Mouse (Mus musculus): Measurements from ENCODE around the gene Klhdc7b. TPM values are rescaled to one million over a fixed set of nuclear protein-coding genes. Genes with fewer than 3 reads are reported as not detected.

The Klhdc7b gene
- polyA plus RNA-seq (2015; fragmentation: Nextera tagmentation; extraction: Ambion mirVana) = not detected in 2 replicates

GRCm38 (mm10) chr15:89384617-89385016, at the start of gene Klhdc7b:
Gene Klhdc7b (plus strand): TSS chr15:89384917.
- Histone ChIP-seq H3K9ac (no peak within 1 kb of the TSS), H3K4me3 (no peak within 1 kb of the TSS), H3K36me3 (no peaks in the 10 kb centered on the region), H3K4me1 (replicated peaks) (peaks cover under 1% of the 10 kb centered on the region; the same call in 1 of the 2 replicates), H3K9me3 (no peaks in the 10 kb centered on the region), H3K27me3 (peaks cover 26% of the 10 kb centered on the region), H3K27ac (replicated peaks) (no peak within 1 kb of the TSS), H3K4me2 (no peak within 1 kb of the TSS)
- WGBS = 90% methylated on average over 7 of the region's 7 CpGs
- no peak for ATAC-seq (ENCODE audit: low read depth)

- H3K9ac ChIP-seq = no peak overlapping the region
- H3K4me2 ChIP-seq = no peak overlapping the region
- no peak overlapping the region for H3K4me3 ChIP-seq
- no peaks in the 10 kb centered on the region for H3K36me3 ChIP-seq
- no peak for ATAC-seq (ENCODE audit: low read depth)
- H3K4me1 ChIP-seq (replicated peaks) = no peaks in the 10 kb centered on the region
- 89% methylated on average over 14 of the region's 14 CpGs for WGBS
- no peaks in the 10 kb centered on the region for H3K27me3 ChIP-seq
- H3K27ac ChIP-seq (replicated peaks) = no peak overlapping the region
- H3K9me3 ChIP-seq = no peaks in the 10 kb centered on the region
Observed at GRCm38 (mm10) chr15:89336422-89336821, 48.3 kb upstream of the Klhdc7b start.

- no peaks in the 10 kb centered on the region for H3K9me3 ChIP-seq
- H3K4me2 ChIP-seq = no peak overlapping the region
- no peaks in the 10 kb centered on the region for H3K4me1 ChIP-seq (replicated peaks)
- no peaks in the 10 kb centered on the region for H3K36me3 ChIP-seq
- H3K9ac ChIP-seq = no peak overlapping the region
- H3K27ac ChIP-seq (replicated peaks) = no peak overlapping the region
- H3K27me3 ChIP-seq = no peaks in the 10 kb centered on the region
- no peak overlapping the region for H3K4me3 ChIP-seq
- 88% methylated on average over 2 of the region's 2 CpGs for WGBS
- ATAC-seq (ENCODE audit: low read depth) = no peak
Observed at GRCm38 (mm10) chr15:89339696-89340095, 45.0 kb upstream of the Klhdc7b start.

- Histone ChIP-seq H3K27me3 (no peaks in the 10 kb centered on the region), H3K36me3 (no peaks in the 10 kb centered on the region), H3K4me1 (replicated peaks) (no peaks in the 10 kb centered on the region), H3K27ac (replicated peaks) (no peak overlapping the region), H3K4me2 (no peak overlapping the region), H3K9ac (no peak overlapping the region), H3K4me3 (no peak overlapping the region), H3K9me3 (no peaks in the 10 kb centered on the region)
- WGBS = 86% methylated on average over 3 of the region's 3 CpGs
- no peak for ATAC-seq (ENCODE audit: low read depth)
Observed at GRCm38 (mm10) chr15:89340136-89340535, 44.6 kb upstream of the Klhdc7b start.

GRCm38 (mm10) chr15:89341678-89342077, 43.0 kb upstream of the Klhdc7b start:
- Histone ChIP-seq H3K27ac (replicated peaks) (no peak overlapping the region), H3K36me3 (no peaks in the 10 kb centered on the region), H3K27me3 (no peaks in the 10 kb centered on the region), H3K4me3 (no peak overlapping the region), H3K9ac (no peak overlapping the region), H3K9me3 (no peaks in the 10 kb centered on the region), H3K4me1 (replicated peaks) (no peaks in the 10 kb centered on the region), H3K4me2 (no peak overlapping the region)
- ATAC-seq (ENCODE audit: low read depth) = no peak
- WGBS = 45% methylated on average over 1 of the region's 1 CpGs

GRCm38 (mm10) chr15:89343325-89343724, 41.4 kb upstream of the Klhdc7b start:
- H3K4me3 ChIP-seq = no peak overlapping the region
- no peak for ATAC-seq (ENCODE audit: low read depth)
- H3K4me2 ChIP-seq = no peak overlapping the region
- H3K9me3 ChIP-seq = no peaks in the 10 kb centered on the region
- H3K36me3 ChIP-seq = no peaks in the 10 kb centered on the region
- no peaks in the 10 kb centered on the region for H3K27me3 ChIP-seq
- no peak overlapping the region for H3K27ac ChIP-seq (replicated peaks)
- no peak overlapping the region for H3K9ac ChIP-seq
- 91% methylated on average over 3 of the region's 3 CpGs for WGBS
- no peaks in the 10 kb centered on the region for H3K4me1 ChIP-seq (replicated peaks)

- no peak for ATAC-seq (ENCODE audit: low read depth)
- H3K4me1 ChIP-seq (replicated peaks) = peaks cover 14% of the 10 kb centered on the region
- H3K36me3 ChIP-seq = peaks cover 44% of the 10 kb centered on the region
- H3K4me2 ChIP-seq = no peak overlapping the region
- no peaks in the 10 kb centered on the region for H3K27me3 ChIP-seq
- no peak overlapping the region for H3K4me3 ChIP-seq
- H3K27ac ChIP-seq (replicated peaks) = no peak overlapping the region
- WGBS = 87% methylated on average over 5 of the region's 5 CpGs
- H3K9me3 ChIP-seq = no peaks in the 10 kb centered on the region
- no peak overlapping the region; the same call in 1 of the 2 replicates for H3K9ac ChIP-seq
Observed at GRCm38 (mm10) chr15:89350447-89350846, 34.3 kb upstream of the Klhdc7b start.

- no peak for ATAC-seq (ENCODE audit: low read depth)
- H3K9me3 ChIP-seq = no peaks in the 10 kb centered on the region
- H3K4me1 ChIP-seq (replicated peaks) = peaks cover 15% of the 10 kb centered on the region
- H3K4me3 ChIP-seq = no peak overlapping the region
- WGBS = 93% methylated on average over 15 of the region's 15 CpGs
- H3K36me3 ChIP-seq = peaks cover 44% of the 10 kb centered on the region
- H3K4me2 ChIP-seq = no peak overlapping the region
- no peak overlapping the region for H3K27ac ChIP-seq (replicated peaks)
- no peaks in the 10 kb centered on the region for H3K27me3 ChIP-seq
- no peak overlapping the region for H3K9ac ChIP-seq
Observed at GRCm38 (mm10) chr15:89351302-89351701, 33.4 kb upstream of the Klhdc7b start.

GRCm38 (mm10) chr15:89352054-89352453, 32.7 kb upstream of the Klhdc7b start:
- no peaks in the 10 kb centered on the region for H3K27me3 ChIP-seq
- H3K4me2 ChIP-seq = no peak overlapping the region
- ATAC-seq (ENCODE audit: low read depth) = no peak
- WGBS = 96% methylated on average over 14 of the region's 14 CpGs
- H3K27ac ChIP-seq (replicated peaks) = no peak overlapping the region
- peaks cover 44% of the 10 kb centered on the region for H3K36me3 ChIP-seq
- peaks cover 23% of the 10 kb centered on the region for H3K4me1 ChIP-seq (replicated peaks)
- no peak overlapping the region for H3K4me3 ChIP-seq
- H3K9me3 ChIP-seq = no peaks in the 10 kb centered on the region
- H3K9ac ChIP-seq = no peak overlapping the region

- Histone ChIP-seq H3K4me1 (replicated peaks) (peaks cover 29% of the 10 kb centered on the region), H3K4me2 (no peak overlapping the region), H3K9ac (no peak overlapping the region), H3K36me3 (peaks cover 44% of the 10 kb centered on the region), H3K9me3 (no peaks in the 10 kb centered on the region), H3K4me3 (no peak overlapping the region), H3K27me3 (no peaks in the 10 kb centered on the region), H3K27ac (replicated peaks) (no peak overlapping the region)
- WGBS = 96% methylated on average over 12 of the region's 12 CpGs
- ATAC-seq (ENCODE audit: low read depth) = no peak
Observed at GRCm38 (mm10) chr15:89352795-89353194, 31.9 kb upstream of the Klhdc7b start.

GRCm38 (mm10) chr15:89353837-89354236, 30.9 kb upstream of the Klhdc7b start:
- H3K27ac ChIP-seq (replicated peaks) = no peak overlapping the region
- H3K9me3 ChIP-seq = no peaks in the 10 kb centered on the region
- ATAC-seq (ENCODE audit: low read depth) = no peak
- H3K4me1 ChIP-seq (replicated peaks) = peaks cover 37% of the 10 kb centered on the region
- WGBS = 97% methylated on average over 16 of the region's 16 CpGs
- H3K27me3 ChIP-seq = no peaks in the 10 kb centered on the region
- H3K4me3 ChIP-seq = peak overlapping the region; percentile 84; the same call in 1 of the 2 replicates
- peaks cover 44% of the 10 kb centered on the region for H3K36me3 ChIP-seq
- H3K9ac ChIP-seq = peak overlapping the region; percentile 90; the same call in 1 of the 2 replicates
- H3K4me2 ChIP-seq = peak overlapping the region; percentile 86

GRCm38 (mm10) chr15:89354455-89354854, 30.3 kb upstream of the Klhdc7b start:
- Histone ChIP-seq H3K36me3 (peaks cover 44% of the 10 kb centered on the region), H3K27me3 (no peaks in the 10 kb centered on the region), H3K9ac (peak overlapping the region; percentile 90), H3K4me2 (peak overlapping the region; percentile 86), H3K9me3 (no peaks in the 10 kb centered on the region), H3K27ac (replicated peaks) (no peak overlapping the region), H3K4me3 (peak overlapping the region; percentile 84), H3K4me1 (replicated peaks) (peaks cover 43% of the 10 kb centered on the region)
- ATAC-seq (ENCODE audit: low read depth) = 0 out of 2 replicates have a peak, but pooled peaks have one; percentile 1
- WGBS = 78% methylated on average over 7 of the region's 7 CpGs

All from neural tube, embryonic 13.5 days (tissue).